Mouse (Mus musculus) olfactory bulb, adult 2 months (tissue): Measurements from ENCODE around the gene Tnrc6a. TPM values are rescaled to one million over a fixed set of nuclear protein-coding genes. Genes with fewer than 3 reads are reported as not detected.
"Not testable (repeated sequence)": the region's sequence is repeated elsewhere in the genome, so short reads cannot be mapped to it uniquely, and the experiment has no call there.

Experiments used
- H3K27ac ChIP-seq: fragments of 200-500 bp; 2 replicates; pipeline ENCODE4 v1.5.1; 2012; ENCODE audit warnings: low read depth, low read length; ENCODE audit not compliant: insufficient read depth
- H3K4me1 ChIP-seq: fragments of 200-500 bp; 2 replicates; pipeline ENCODE4 v1.6.1; 2012; ENCODE audit warnings: low read length; ENCODE audit not compliant: control insufficient read depth, insufficient read depth
- H3K4me3 ChIP-seq: fragments of 200-500 bp; 2 replicates; pipeline ENCODE4 v1.5.1; 2012; ENCODE audit warnings: mild to moderate bottlenecking, low read depth, low read length, moderate library complexity; ENCODE audit not compliant: insufficient read depth
- CTCF ChIP-seq: fragments of 200-500 bp; IDR thresholded peaks from 2 replicates; pipeline ENCODE4 v1.5.1; 2012; ENCODE audit warnings: low read depth, mild to moderate bottlenecking, low read length, moderate library complexity; ENCODE audit not compliant: insufficient read depth
- POLR2A ChIP-seq: fragments of 200-500 bp; IDR thresholded peaks from 2 replicates; pipeline ENCODE4 v1.6.1; 2012; ENCODE audit warnings: mild to moderate bottlenecking, low read depth, low read length, moderate library complexity; ENCODE audit not compliant: insufficient read depth
- WGBS: fragments of 180-500 bp; shearing (Covaris S2); methylation state at CpG from one replicate; pipeline ENCODE4 v1.1.7; 2018; 5-methylcytosine and 5-hydroxymethylcytosine counted together
- polyA plus RNA-seq: library from polyadenylated mRNA; stranded (reverse); fragments of >200 nt; gene quantifications from 2 replicates; pipeline ENCODE4 v1.2.4, GENCODE M21; 2012; ENCODE audit warnings: low replicate concordance; ENCODE audit not compliant: missing spikeins, insufficient read depth, insufficient read length

Tnrc6a gene
- polyA plus RNA-seq, 1 experiment: 45.8 TPM

DNA sequence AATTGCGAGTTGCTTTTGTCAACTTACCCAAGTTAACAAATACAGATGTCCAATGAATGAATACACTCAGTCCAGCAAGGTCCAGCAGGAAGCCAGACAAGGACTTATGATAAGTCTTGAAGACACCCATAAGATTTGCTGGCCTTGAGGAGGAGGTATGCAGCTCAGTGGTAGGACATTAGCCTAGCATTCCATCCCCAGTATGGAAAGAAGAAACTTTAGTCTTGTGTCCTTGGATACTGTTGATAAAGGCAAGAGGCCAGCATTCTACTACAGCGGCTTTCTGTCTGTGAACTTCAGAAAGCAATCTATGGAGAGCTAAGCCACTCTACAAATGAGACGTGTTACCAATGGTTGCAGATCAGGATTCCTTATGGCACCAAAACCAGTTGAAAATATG is 22.4 kb upstream of the Tnrc6a start:
- Histone ChIP-seq H3K4me3 (no peak overlapping the region), H3K4me1 (peaks cover 9% of the 10 kb centered on the region), H3K27ac (no peak overlapping the region)
- 91% methylated on average over 3 of the region's 3 CpGs for WGBS
- TF ChIP-seq CTCF: no peak
- no peak for TF ChIP-seq POLR2A

DNA sequence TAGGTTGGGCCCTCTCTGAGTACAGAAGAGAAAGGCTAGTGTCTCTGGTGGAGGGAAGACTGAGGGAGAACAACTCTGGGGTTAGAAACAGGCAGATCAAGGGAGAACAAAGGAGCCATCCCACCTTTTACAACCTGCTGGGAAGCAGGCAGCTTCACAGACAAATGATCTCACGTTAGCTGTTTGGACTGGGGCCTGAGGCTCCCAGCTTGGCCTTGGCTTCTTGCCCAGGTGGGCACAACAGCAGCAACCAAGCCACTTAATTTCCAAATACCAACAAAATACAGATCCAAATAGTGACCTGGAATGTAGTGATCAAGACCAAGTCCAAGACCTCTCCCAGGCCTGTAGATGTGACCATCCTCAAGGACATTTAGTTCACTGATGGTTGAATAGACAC is 18.3 kb upstream of the Tnrc6a start:
- peaks cover 18% of the 10 kb centered on the region for H3K4me1 ChIP-seq
- not testable (repeated sequence) for H3K27ac ChIP-seq, H3K4me3 ChIP-seq
- WGBS: 65% methylated on average over 1 of the region's 1 CpGs

DNA sequence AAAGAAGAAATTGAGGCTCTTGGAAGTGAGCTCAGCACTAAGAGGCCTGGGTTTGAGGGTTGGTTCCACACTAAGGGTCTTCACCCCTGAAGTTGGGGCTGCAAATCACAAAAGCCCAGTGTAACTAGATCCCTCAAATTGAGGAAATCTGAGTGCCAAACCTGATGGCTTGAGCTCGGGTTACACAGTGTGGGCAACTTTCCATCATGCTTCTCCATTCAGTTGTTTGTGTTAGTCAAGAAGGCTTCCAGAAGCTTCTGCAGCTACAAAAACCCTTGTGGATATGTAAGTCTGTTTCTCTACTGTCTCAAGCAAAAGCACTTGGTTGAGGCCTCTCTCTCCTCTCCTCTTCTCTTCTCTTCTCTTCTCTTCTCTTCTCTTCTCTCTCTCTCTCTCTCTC is 17.8 kb upstream of the Tnrc6a start:
- H3K27ac ChIP-seq: no peak overlapping the region
- TF ChIP-seq CTCF (no peak), POLR2A (no peak)
- no peak overlapping the region for H3K4me3 ChIP-seq
- WGBS: 73% methylated on average over 1 of the region's 1 CpGs
- H3K4me1 ChIP-seq: peaks cover 18% of the 10 kb centered on the region

DNA sequence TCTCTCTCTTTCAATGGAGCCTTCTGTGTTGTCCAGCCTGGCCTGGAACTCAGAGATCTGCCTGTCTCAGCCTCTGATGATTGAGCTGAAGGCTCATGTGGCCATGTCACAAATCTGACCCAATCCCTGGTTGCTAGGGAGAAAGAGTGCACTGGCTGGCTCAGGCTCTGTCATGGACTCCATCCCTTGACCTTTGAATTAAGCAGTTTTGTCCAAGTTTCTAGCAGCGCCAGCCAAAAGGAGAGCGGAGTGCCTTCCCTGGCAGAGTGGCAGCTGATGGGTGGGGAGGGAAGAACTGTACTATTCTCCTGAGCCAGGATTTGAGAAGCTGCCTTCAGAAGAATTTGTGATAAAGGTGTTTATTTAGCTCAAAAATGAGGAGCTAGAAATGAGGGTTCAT is 17.4 kb upstream of the Tnrc6a start:
- Histone ChIP-seq H3K4me3 (no peak overlapping the region), H3K27ac (no peak overlapping the region), H3K4me1 (peaks cover 18% of the 10 kb centered on the region)
- TF ChIP-seq POLR2A (no peak), CTCF (no peak)
- 93% methylated on average over 2 of the region's 2 CpGs for WGBS

DNA sequence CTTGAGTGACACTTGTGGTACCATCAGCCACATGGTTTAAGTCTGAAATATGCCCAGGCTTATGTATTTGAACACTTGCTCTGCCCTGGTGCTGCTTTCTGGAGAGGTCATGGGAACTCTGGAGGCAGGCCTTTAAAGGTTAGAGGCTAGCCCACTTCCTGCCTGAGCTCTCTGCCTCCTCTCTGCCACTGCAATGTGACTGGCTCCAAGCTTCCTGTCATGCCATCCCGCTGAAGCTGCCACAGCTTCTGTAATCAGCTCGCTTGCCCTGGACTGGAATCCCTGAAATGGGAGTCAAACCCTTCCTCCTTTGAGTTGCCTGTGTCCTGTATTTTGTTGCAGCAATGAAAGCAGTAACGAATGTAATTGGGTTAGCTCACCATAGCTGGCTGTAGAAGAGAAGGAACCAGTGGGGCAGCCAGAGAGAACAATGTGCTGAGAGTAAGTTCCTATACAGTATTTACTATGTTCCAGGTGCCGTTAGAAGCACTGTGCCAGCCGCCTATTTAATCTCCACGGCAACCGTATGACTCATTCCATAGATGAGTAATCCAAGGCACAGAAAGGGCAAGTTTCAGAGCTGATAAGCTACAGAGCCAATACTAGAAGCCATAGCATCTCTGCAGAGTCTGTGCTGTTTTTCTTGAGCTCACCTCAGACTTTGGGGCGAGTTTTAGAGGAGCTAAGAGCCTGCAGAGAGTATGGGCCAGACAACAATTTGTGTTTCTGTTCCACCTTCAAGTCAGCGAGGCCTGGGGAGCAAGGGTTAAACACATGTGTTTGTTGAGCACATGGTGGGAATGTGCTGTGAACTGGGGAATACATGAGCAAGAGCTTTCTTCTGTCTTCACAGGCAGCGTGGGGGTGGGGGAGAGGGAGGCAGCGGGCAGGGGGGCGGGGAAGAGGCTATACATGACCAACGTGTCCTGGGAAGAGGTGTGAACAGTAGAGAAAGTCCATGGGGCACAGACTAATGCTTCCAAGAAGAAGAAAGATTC is 15.3 kb upstream of the Tnrc6a start:
- Histone ChIP-seq H3K27ac (peak overlapping the region; percentile 7), H3K4me1 (peaks cover 18% of the 10 kb centered on the region), H3K4me3 (no peak overlapping the region)
- TF ChIP-seq CTCF (no peak), POLR2A (no peak)
- 35% methylated on average over 13 of the region's 13 CpGs for WGBS

DNA sequence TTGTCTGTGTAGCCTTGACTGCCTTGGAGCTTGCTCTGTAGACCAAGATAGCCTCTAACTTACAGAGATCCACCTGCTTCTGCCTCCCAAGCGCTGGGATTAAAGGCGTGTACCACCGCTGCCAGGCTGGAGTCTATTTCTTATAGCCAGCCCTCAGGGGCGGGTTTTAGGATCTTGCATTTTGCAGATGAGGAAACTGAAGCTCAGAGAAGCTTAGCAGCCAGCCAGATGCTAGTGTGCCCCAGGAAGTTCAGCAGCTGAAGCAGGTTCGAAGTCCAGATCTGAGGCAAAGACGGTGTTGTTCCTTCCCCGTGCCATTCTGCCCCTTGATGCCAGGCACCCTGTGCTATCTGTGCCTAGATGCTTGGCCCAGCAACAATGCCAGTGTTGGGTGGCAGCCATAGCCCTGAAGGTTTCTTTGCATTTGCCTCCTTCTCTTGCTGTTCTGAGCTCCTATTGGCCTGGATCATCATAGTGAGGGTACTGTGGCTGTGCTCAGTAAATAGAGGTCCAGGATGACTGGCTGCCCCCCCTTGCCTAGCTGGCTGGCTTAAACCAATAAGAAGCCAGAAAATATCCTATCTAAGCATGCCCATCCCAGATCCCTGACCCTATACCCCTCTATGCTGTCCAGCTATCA is 14.2 kb upstream of the Tnrc6a start:
- peaks cover 18% of the 10 kb centered on the region for H3K4me1 ChIP-seq
- H3K4me3 ChIP-seq: no peak overlapping the region
- no peak overlapping the region for H3K27ac ChIP-seq
- 90% methylated on average over 7 of the region's 7 CpGs for WGBS
- TF ChIP-seq CTCF (no peak), POLR2A (no peak)

DNA sequence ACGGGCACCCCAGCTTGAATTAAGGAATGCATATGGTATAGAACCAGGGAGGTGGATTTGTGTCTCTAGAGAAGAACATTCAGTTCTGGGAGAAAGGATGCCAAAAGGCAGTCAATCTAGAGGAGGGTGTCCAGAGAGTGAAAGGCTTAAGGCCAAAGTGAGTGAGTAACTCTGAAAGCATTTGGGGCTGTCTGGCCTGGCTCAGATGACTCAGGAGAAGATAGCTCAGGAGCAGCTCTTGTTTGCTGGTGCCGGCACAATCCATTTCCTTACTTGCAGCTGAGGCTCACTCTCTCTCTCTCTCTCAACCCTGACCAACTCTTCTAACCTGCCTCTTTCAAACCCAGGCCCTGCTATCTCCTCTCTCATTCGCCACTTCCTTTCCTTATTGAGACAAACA is 13.6 kb upstream of the Tnrc6a start:
- Histone ChIP-seq H3K4me3 (no peak overlapping the region), H3K4me1 (peaks cover 18% of the 10 kb centered on the region), H3K27ac (no peak overlapping the region)
- TF ChIP-seq POLR2A (no peak), CTCF (no peak)
- WGBS: 73% methylated on average over 3 of the region's 3 CpGs

DNA sequence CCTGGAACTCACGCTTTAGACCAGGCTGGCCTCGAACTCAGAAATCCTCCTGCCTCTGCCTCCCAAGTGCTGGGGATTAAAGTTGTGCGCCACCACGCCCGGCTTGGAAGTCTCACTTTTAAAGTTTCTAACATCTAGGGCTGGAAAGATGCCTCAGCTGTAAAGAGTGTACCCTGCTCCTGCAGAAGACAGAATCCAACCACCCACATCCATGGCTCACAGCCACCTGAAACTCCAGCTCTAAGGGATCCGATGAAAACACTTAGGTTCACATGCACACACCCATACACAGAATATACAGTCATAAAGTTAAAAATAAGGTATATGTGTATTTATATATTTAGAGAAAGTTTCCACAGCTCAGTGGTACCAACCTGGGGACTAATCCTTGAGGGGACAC is 10.1 kb upstream of the Tnrc6a start:
- Histone ChIP-seq H3K4me3 (no peak overlapping the region), H3K4me1 (peaks cover 9% of the 10 kb centered on the region), H3K27ac (no peak overlapping the region)
- 93% methylated on average over 6 of the region's 6 CpGs for WGBS
- TF ChIP-seq POLR2A (no peak), CTCF (no peak)

DNA sequence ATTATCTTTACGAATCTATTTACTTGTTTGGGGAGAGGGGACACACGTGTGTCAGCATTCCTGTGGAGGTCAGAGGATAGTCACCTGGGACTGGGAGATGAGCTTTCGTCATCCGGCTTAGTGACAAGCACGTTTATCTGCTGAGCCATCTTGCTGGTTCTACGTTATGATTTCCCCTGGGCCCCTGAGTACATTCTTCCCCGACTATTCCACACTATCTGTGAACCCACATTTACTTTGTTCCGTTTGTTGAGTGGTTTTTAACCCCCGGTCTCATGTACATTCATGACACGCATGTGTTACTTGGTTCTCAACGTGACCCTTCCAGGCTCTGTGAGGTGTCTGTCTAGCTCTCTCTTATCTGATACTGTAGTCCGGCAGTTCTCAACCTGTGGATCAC is 6.9 kb upstream of the Tnrc6a start:
- no peak overlapping the region for H3K4me3 ChIP-seq
- H3K4me1 ChIP-seq: no peaks in the 10 kb centered on the region
- TF ChIP-seq POLR2A: no peak
- TF ChIP-seq CTCF: no peak
- WGBS: 94% methylated on average over 12 of the region's 12 CpGs
- H3K27ac ChIP-seq: no peak overlapping the region

DNA sequence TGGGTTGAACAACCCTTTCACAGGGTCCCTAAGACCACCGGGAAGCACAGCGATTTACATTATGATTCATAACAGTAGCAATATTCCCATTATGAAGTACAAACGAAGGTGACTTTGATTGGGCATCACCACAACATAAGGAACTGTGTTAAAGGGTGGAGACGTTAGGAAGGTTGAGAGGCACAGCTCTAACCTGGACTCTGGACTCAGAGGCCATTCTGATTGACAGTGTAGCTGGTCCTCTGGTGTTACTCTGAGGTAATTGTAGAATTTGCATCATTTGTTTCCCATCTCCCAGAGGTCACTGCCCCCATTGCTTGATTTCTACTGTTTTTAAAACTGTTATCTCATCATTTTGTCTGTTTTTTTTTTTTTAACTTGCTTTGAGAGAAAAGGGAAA is 6.5 kb upstream of the Tnrc6a start:
- Histone ChIP-seq H3K4me3 (no peak overlapping the region), H3K4me1 (no peaks in the 10 kb centered on the region), H3K27ac (no peak overlapping the region)
- 91% methylated on average over 4 of the region's 4 CpGs for WGBS
- no peak for TF ChIP-seq CTCF
- TF ChIP-seq POLR2A: no peak
